Mouse (Mus musculus) liver, embryonic 14.5 days (tissue): Measurements from ENCODE around the gene Kmt2b.

Experiments used
- CTCF ChIP-seq: IDR thresholded peaks from 2 replicates; pipeline ENCODE4 v1.5.1; 2016; ENCODE audit warnings: antibody characterized with exemption, low read depth, control low read depth
- EP300 ChIP-seq: IDR thresholded peaks from 2 replicates; pipeline ENCODE4 v1.6.1; 2016; ENCODE audit warnings: antibody characterized with exemption, low read depth

GRCm38 (mm10) chr7:30615049-30615760 lies 26.7 kb upstream of the Kmt2b start:
- TF ChIP-seq EP300 (no peak), CTCF (no peak)
